Mouse (Mus musculus) bone marrow macrophage, adult 2 months (primary cell): ENCODE results near the gene Dffb.

Experiments
- CTCF ChIP-seq: IDR thresholded peaks from 2 replicates; pipeline ENCODE4 v1.5.1; 2012; ENCODE audit warnings: low read depth, mild to moderate bottlenecking, low read length, moderate library complexity
- POLR2A ChIP-seq: IDR thresholded peaks from 2 replicates; pipeline ENCODE4 v1.6.1; 2012; ENCODE audit warnings: mild to moderate bottlenecking, low read depth, low read length, borderline replicate concordance

DNA sequence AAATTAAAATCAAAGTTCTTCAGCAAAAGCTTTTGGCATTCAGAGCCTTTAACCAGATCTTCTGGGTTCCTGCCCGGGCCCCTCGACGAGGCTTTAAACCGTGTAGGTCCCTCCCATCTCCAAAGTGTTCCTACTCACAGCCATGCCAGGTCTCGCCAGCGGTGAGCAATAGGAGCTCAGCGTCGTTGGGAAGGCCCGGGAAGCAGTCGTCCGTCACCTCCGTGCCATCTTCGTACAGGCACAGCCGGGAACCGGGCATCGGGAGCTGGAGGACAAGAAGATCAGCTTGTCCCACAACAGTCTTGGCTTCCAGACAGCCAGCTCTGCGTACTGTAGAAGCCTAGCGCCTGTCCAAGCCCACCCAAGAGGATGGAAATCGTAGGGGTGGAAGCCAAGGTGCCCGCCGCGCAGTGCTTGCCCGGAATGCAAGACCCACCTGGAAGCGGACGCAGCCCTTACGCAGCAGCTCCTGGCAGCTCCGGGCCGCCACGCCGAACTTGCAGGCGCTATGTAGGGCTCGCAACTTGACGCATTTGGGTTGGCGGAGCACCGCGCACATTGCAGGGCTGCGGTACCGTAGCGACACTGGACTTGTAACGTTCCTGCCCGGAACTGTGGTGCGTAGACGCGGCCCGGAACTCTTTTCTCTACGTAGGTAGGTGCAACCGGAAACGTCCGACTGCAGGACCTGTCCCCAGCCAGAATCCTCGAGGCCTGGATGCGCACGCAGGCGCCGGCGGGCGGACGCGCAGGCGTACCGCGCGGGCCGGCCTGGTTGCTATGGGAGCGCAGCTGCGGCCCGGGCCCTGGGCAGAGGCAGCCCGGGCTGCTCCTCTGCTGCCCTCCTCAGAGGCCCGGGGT lies at the start of gene Dffb, which contains the start of gene Cep104:
- TF ChIP-seq POLR2A (no peak), CTCF (no peak)
